Mouse (Mus musculus) heart, embryonic 10.5 days (tissue): ENCODE measurements around the gene Rnf168. TPM values are rescaled to one million over a fixed set of nuclear protein-coding genes. Genes with fewer than 3 reads are reported as not detected.

ENCODE experiments used
- DNase-seq: peaks from one replicate; pipeline ENCODE4 v3.0.0-alpha.2; 2017; ENCODE audit warnings: low spot score
- H3K27ac ChIP-seq: fragments of 300-500 bp; sonication (generic); 2 replicates; pipeline ENCODE4 v1.5.1; 2016; ENCODE audit warnings: mild to moderate bottlenecking
- H3K27me3 ChIP-seq: fragments of 300-500 bp; sonication (generic); 2 replicates; pipeline ENCODE4 v1.6.1; 2016; ENCODE audit warnings: mild to moderate bottlenecking; ENCODE audit not compliant: poor library complexity, insufficient read depth, severe bottlenecking
- H3K36me3 ChIP-seq: fragments of 300-500 bp; sonication (generic); 2 replicates; pipeline ENCODE4 v1.6.1; 2016; ENCODE audit warnings: mild to moderate bottlenecking, moderate library complexity
- H3K4me1 ChIP-seq: fragments of 300-500 bp; sonication (generic); 2 replicates; pipeline ENCODE4 v1.6.1; 2016; ENCODE audit warnings: mild to moderate bottlenecking
- H3K4me3 ChIP-seq: fragments of 300-500 bp; sonication (generic); 2 replicates; pipeline ENCODE4 v1.5.1; 2016; ENCODE audit warnings: mild to moderate bottlenecking, moderate library complexity
- H3K9me3 ChIP-seq: fragments of 300-500 bp; sonication (generic); 2 replicates; pipeline ENCODE4 v1.6.1; 2016; ENCODE audit warnings: mild to moderate bottlenecking, moderate library complexity
- WGBS: fragments of 180-500 bp; shearing (Covaris S2); methylation state at CpG from one replicate; pipeline ENCODE4 v1.1.7; 2016; 5-methylcytosine and 5-hydroxymethylcytosine counted together
- microRNA counts: library from miRNA; unstranded; fragments of <30 nt; microRNA quantifications from one replicate; lab custom pipeline; 2017
- microRNA-seq: library from miRNA; unstranded; fragments of <30 nt; microRNA quantifications from one replicate; pipeline ENCODE4, GENCODE M21; 2017
- polyA plus RNA-seq: library from polyadenylated mRNA; unstranded; fragments of >200 nt; fragmentation: Nextera tagmentation; extraction: Ambion mirVana; gene quantifications from 2 replicates; pipeline ENCODE4 v1.2.1, GENCODE M21; 2016

The Rnf168 gene
- polyA plus RNA-seq, 1 experiment from 2014 or later: 24.4 TPM

DNA sequence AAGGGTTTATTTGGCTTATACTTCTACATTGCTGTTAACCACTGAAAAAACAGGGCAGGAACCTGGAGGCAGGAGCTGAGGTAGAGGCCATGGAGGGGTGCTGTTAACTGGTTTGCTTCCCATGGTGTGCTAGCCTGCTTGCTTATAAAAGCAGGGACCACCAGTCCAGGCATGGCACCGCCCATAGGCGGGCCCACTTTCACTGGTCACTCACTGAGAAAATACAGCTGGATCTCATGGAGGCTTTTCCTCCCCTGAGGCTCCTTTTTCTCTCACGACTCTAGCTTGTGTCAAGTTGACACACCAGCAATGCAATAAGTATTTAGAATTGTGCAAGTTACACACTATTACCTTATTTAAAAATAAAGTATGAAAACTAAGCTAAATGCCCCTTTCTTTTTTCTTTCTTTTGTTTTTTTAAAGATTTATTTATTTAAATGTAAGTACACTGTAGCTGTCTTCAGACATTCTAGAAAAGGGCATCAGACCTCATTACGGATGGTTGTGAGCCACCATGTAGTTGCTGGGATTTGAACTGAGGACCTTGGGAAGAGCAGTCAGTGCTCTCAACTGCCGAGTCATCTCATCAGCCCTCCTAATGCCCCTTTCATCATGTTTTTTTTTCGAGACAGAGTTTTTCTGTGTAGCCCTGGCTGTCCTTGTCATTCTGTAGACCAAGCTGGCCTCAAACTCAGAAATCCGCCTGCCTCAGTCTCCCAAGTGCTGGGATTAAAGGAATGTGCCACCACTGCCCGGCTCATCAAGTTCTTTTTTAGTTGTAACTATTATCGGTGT, 53.8 kb downstream of the Rnf168 start:
- H3K27ac ChIP-seq: peak overlapping the region; percentile 99
- H3K4me3 ChIP-seq: peak overlapping the region; percentile 98
- H3K4me1 ChIP-seq: peaks cover 19% of the 10 kb centered on the region
- H3K36me3 ChIP-seq: no peaks in the 10 kb centered on the region
- DNase-seq: no peak
- no peaks in the 10 kb centered on the region for H3K27me3 ChIP-seq
- H3K9me3 ChIP-seq: no peaks in the 10 kb centered on the region
- WGBS: 53% methylated on average over 9 of the region's 9 CpGs

DNA sequence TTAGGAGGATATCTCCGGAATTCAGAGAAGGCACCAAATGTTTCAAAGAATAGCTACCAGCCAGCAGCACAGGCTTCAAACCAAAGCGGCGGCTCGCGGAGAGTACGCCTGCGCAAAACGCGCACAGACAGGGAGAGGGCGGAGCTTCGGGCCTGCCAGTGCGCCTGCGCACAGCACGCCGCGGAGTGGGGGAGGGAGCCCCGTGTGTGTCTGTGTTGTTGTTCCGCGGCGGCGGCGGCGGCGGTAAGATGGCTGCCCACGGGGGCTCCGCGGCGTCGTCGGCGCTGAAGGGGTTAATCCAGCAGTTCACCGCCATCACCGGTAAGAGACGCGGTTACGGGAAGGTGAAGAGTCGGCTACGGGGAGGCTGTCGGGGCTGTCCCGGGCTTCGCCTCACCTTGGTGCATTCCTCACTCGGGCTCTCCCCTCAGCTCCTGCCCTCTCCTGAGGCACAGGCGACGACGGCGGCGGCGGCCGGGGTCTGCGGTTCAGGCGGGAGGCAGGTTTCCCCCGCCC, 54.8 kb downstream of the Rnf168 start, which contains the start of gene Ubxn7:
Gene Ubxn7, plus strand, starts transcription at position 218 of the 516 bp plus-strand sequence.
- Histone ChIP-seq H3K36me3 (no peaks in the 10 kb centered on the region), H3K4me1 (peaks cover 29% of the 10 kb centered on the region), H3K27me3 (no peaks in the 10 kb centered on the region), H3K27ac (peak within 1 kb of the TSS; percentile 99), H3K4me3 (peak within 1 kb of the TSS; percentile 98), H3K9me3 (no peaks in the 10 kb centered on the region)
- WGBS: under 1% methylated on average over 46 of the region's 52 CpGs
- DNase-seq: peak; percentile 98

DNA sequence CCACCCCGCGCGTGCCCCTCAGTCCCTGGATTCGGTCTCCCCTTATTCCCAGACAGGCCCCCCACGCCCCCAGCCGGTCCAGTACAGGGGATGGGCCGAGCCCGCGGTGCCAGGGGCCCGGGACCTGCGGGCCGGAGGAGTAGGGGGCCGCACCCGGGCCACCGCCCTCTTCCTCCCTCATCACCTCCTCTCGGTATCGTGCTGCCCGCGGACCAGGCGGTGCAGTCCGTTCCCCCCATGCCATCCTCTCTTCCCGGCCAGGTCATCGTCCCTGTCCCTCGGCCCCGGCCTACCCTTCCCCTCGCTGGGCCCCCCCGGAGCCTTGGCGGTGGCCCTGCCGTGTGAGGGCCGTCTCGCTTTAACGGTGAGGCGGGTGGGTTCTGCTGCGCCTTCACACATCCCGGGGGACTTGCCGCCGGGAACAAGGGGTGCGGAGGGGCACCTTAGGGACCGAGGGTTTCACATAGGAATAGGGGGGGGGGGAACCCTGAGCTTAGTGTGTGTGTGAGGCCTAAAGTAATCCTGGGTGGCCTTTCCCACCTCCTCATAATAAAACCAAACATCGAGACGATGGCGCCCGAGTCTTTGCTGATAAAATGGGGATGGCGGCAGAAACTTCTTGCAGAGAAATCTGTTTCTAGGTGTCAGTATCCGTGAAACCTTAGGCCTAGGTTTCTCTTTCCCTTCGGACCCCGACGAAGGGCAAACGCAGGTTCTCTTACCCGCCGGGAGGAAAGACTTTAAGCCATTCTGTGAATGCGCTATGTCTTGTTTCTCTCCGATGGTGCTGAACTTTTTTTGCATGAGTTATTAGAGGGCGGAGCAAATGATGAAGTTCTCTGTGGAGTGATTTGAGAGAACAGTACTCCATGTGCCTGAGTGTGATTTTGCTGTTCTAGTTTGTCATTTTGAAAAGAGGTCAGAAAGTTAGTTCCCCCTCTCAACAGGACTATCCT, 55.6 kb downstream of the Rnf168 start:
- Histone ChIP-seq H3K9me3 (no peaks in the 10 kb centered on the region), H3K27ac (peak overlapping the region; percentile 99), H3K4me3 (peak overlapping the region; percentile 98), H3K4me1 (peaks cover 29% of the 10 kb centered on the region), H3K27me3 (no peaks in the 10 kb centered on the region), H3K36me3 (no peaks in the 10 kb centered on the region)
- WGBS: under 1% methylated on average over 54 of the region's 54 CpGs
- DNase-seq: peak; percentile 80

DNA sequence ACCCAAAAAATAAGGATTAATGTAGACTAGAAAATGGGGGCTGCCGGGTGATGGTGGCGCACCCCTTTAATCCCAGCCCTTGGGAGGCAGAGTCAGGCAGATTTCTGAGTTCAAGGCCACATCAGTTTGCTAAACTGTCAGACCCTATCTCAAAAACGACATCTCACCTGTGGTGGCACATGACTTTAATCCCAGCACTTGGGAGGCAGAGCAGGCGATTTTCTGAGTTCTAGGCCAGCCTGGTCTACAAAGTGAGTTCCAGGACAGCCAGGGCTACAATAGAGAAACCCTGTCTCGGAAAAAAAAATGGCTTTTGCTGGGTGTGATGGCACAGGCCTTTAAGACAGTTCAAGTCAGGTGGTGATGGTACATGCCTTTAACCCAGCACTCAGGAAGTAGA, 57.9 kb downstream of the Rnf168 start:
- no peak overlapping the region for H3K27ac ChIP-seq

DNA sequence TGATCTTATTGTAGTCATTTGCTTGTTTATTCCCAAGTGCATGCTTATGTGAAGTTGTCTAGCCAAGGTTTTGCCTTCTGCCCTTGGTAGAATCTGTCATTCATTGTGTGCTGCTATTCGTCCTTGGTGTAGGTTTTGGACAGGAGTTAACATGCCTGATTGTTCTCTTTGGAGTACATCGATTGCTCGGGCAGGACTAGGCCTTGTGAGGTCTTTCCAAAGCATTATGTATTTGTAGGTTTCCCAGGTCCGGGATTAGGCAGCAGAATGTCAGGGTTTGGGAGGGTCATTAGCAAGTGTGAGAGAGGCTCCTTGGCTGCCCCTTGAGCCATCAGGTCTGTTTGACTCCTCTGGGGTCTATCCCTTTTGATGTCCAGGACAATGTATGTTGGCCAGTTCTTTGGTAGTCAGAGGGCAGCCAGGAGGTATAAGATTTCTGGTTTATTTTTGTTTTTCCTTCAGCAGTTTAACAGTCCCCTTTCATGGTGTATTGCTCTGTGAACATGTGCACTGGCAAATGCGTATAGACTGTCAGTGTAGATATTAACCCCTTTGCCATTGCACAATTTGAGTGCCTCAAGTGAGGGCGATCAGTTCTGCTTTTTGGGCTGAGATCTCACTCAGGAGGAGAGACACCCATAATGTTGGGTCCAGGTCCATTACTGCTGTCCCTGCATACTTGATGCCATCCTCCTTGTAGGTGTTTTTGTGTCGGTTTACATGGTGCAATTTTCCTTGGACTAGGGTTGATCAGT, 58.9 kb downstream of the Rnf168 start:
- H3K27ac ChIP-seq: no peak overlapping the region
- no peaks in the 10 kb centered on the region for H3K36me3 ChIP-seq
- no peak for DNase-seq
- no peak overlapping the region for H3K4me3 ChIP-seq
- H3K9me3 ChIP-seq: no peaks in the 10 kb centered on the region
- peaks cover 34% of the 10 kb centered on the region for H3K4me1 ChIP-seq
- 75% methylated on average over 7 of the region's 7 CpGs for WGBS
- no peaks in the 10 kb centered on the region for H3K27me3 ChIP-seq

More for the DNA sequence above, 57.9 kb downstream of the Rnf168 start:
- H3K4me1 ChIP-seq: peaks cover 30% of the 10 kb centered on the region
- no peaks in the 10 kb centered on the region for H3K27me3 ChIP-seq
- H3K9me3 ChIP-seq: no peaks in the 10 kb centered on the region
- DNase-seq: no peak
- 87% methylated on average over 5 of the region's 5 CpGs for WGBS
- no peaks in the 10 kb centered on the region for H3K36me3 ChIP-seq
- no peak overlapping the region for H3K4me3 ChIP-seq

DNA sequence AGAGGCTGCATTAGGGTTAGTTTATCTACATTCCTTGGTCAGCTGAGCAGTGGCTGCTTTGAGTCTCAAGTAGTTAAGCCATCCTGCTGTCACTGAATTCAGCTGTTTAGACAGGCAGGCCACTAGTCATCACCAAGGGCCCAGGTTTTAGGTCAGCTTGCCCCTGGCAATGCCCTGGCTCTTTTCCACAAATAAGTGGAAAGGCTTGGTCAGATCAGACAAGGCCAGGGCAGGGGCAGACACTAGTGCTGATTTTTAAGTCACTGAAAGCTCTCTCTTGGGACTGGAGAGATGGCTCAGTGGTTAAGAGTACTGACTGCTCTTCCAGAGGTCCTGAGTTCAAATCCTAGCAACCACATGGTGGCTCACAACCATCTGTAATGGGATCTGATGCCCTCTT, 59.7 kb downstream of the Rnf168 start:
- DNase-seq: no peak
- Histone ChIP-seq H3K36me3 (no peaks in the 10 kb centered on the region), H3K4me3 (no peak overlapping the region), H3K9me3 (no peaks in the 10 kb centered on the region), H3K4me1 (peaks cover 29% of the 10 kb centered on the region), H3K27me3 (no peaks in the 10 kb centered on the region), H3K27ac (no peak overlapping the region)

DNA sequence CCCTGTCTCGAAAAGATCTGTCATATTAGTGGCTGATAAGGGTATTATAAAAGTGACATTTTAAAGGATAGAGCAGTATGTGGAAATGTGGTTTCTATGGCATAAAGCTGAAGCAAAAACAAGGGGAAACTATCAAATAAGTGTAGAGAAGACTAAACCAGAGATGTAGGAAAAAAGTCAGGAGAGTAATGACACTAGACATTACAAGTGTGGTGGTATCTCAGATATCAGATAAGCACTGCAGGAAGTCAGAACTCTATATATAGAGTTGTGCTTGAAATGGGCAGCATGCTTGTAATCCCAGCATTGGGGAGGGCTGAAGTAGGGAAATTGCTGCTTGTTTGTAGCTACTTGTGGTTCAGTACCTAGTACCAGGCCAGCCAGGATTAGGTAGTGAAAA, 63.2 kb downstream of the Rnf168 start:
- no peaks in the 10 kb centered on the region for H3K36me3 ChIP-seq
- 60% methylated on average over 1 of the region's 1 CpGs for WGBS
- H3K27ac ChIP-seq: no peak overlapping the region
- no peak overlapping the region for H3K4me3 ChIP-seq
- DNase-seq: no peak
- H3K4me1 ChIP-seq: peaks cover 25% of the 10 kb centered on the region
- no peaks in the 10 kb centered on the region for H3K27me3 ChIP-seq
- H3K9me3 ChIP-seq: no peaks in the 10 kb centered on the region

DNA sequence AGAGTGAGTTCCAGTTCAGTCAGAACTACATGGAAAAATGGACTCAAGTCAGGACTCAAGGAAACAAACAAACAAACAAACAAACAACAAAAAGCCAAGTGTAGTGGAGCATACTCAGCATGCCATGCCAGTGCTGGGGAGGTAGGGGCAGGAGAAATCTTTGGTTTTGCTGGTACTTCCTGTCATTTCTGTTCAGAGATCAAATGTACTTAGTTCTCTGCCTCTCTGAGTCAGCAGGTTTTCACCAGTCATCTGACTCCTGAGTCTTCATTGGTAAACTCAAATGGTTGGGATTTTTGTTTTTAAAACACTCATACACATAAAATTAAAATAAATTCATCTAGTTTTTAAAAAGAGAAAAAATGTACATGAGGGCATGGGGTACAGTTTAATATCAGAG, 68.3 kb downstream of the Rnf168 start:
- no peaks in the 10 kb centered on the region for H3K36me3 ChIP-seq
- no peak overlapping the region for H3K27ac ChIP-seq
- DNase-seq: no peak
- no peaks in the 10 kb centered on the region for H3K9me3 ChIP-seq
- peaks cover 5% of the 10 kb centered on the region for H3K4me1 ChIP-seq
- no peak overlapping the region for H3K4me3 ChIP-seq
- no peaks in the 10 kb centered on the region for H3K27me3 ChIP-seq

DNA sequence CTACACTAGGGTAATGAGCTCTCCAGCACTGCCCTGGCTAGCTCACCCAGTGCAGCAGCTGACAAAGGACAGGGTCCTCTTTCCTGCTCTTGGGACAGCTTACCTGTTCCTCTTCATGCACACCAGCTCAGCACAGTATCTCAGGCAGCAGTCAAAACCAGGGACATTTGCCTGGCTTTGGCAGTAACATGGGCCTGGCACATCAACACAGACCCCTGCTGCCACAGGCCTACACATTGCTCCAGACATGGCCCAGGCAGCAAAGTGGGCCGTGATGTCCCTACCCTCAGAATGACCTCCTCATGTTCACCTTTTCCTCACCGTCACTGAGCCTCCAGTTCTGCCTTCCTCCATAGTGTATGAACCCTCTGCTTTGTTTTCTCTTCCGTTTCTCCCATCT, 73.5 kb downstream of the Rnf168 start:
- Histone ChIP-seq H3K4me1 (peaks cover 4% of the 10 kb centered on the region; the same call in 1 of the 2 replicates), H3K27me3 (no peaks in the 10 kb centered on the region), H3K27ac (no peak overlapping the region), H3K36me3 (peaks cover 34% of the 10 kb centered on the region), H3K9me3 (no peaks in the 10 kb centered on the region), H3K4me3 (no peak overlapping the region)
- no peak for DNase-seq
- 87% methylated on average over 3 of the region's 3 CpGs for whole genome bisulfite sequencing

MicroRNAs within 50 kb of the gene (microRNA counts, 519-probe panel; counts per million panel counts)
- microRNA mmu-miR-1946a (lab: Ali Mortazavi, UCI): not detected

Small RNAs within 50 kb of the gene (microRNA-seq; reads per million reads assigned to microRNA genes)
- not detected for gene Mir1946a

Other genes starting within 250 kb of the Rnf168 start
- gene Pak2, start 198.1 kb upstream of the Rnf168 start, polyA plus RNA-seq: 32.5 and 32.8 TPM in 2 replicates
- 87.2 and 102 TPM in 2 replicates for gene Pigx, start 177.7 kb upstream of the Rnf168 start, polyA plus RNA-seq
- gene Cep19, start 177.7 kb upstream of the Rnf168 start, polyA plus RNA-seq: 25.5 and 25.9 TPM in 2 replicates
- gene Nrros, start 111.9 kb upstream of the Rnf168 start, polyA plus RNA-seq: 5.6 and 10.5 TPM in 2 replicates
- gene Bex6, start 97.6 kb upstream of the Rnf168 start, polyA plus RNA-seq: 0.63 TPM in 1 of 2 replicates, not detected in the other
- gene Fbxo45, start 30.3 kb upstream of the Rnf168 start, polyA plus RNA-seq: 8.6 and 11.1 TPM in 2 replicates
- 11.6 and 14.8 TPM in 2 replicates for gene Wdr53, start 30.2 kb upstream of the Rnf168 start, polyA plus RNA-seq
- gene Smco1, start 6.0 kb upstream of the Rnf168 start, polyA plus RNA-seq: 0.14 TPM in 1 of 2 replicates, not detected in the other
- 21.1 and 22.3 TPM in 2 replicates for gene Ubxn7, start 54.8 kb downstream of the Rnf168 start, polyA plus RNA-seq
- gene Tm4sf19, start 123.0 kb downstream of the Rnf168 start, polyA plus RNA-seq: not detected in 2 replicates
- 28.9 and 29.5 TPM in 2 replicates for gene Tctex1d2, start 142.2 kb downstream of the Rnf168 start, polyA plus RNA-seq
- gene Pcyt1a, start 153.5 kb downstream of the Rnf168 start, polyA plus RNA-seq: 36.6 and 43.9 TPM in 2 replicates
- 4.2 and 5.1 TPM in 2 replicates for gene Slc51a, start 210.4 kb downstream of the Rnf168 start, polyA plus RNA-seq
- gene Zdhhc19, start 218.8 kb downstream of the Rnf168 start, polyA plus RNA-seq: not detected in 2 replicates